Mouse (Mus musculus) G1E (cell line): ENCODE measurements around the gene Arg2.

Experiments used
- CTCF ChIP-seq: IDR thresholded peaks from 2 replicates; pipeline ENCODE4 v1.5.1; 2012; ENCODE audit warnings: low read depth, low read length, inconsistent platforms, mixed read lengths
- GATA1 ChIP-seq: IDR thresholded peaks from 2 replicates; pipeline ENCODE4 v1.6.1; 2012; ENCODE audit warnings: borderline replicate concordance, low read length, inconsistent platforms, mixed read lengths
- TAL1 ChIP-seq: conservative IDR thresholded peaks from 2 replicates; pipeline ENCODE4 v1.6.1; 2012; ENCODE audit warnings: low read depth, low read length, inconsistent platforms, mixed read lengths

DNA sequence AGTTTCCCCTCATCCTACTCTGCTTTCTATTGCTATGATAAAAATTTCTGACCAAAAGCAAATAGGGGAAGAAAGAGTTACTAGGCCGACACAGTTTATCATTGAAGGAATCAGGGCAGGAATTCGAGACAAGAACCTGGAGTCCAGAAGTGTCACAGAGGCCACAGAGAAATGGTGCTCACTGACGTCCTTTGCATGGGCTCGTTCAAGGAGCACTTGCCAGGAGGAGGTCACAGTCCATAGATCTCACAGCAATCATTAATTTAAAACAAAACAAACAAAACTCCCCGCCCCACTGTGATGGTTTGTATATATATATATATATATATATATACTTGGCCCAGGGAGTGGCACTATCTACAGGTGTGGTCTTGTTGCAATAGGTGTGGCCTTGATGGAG is 25.3 kb upstream of the Arg2 start:
- TF ChIP-seq CTCF (no peak), GATA1 (no peak), TAL1 (no peak)
